Mouse (Mus musculus) small intestine, adult 2 months (tissue): Measurements from ENCODE around the gene Igfbp4. TPM values are rescaled to one million over a fixed set of nuclear protein-coding genes. Genes with fewer than 3 reads are reported as not detected.

ENCODE experiments used
- H3K27ac ChIP-seq: fragments of 200-500 bp; 2 replicates; pipeline ENCODE4 v1.5.1; 2012; ENCODE audit warnings: low read depth, low read length, control low read depth, inconsistent platforms; ENCODE audit not compliant: insufficient read depth
- H3K27me3 ChIP-seq: fragments of 200-500 bp; 2 replicates; pipeline ENCODE4 v1.6.1; 2012; ENCODE audit warnings: mild to moderate bottlenecking, moderate library complexity, low read length, inconsistent platforms; ENCODE audit not compliant: control insufficient read depth, insufficient read depth
- H3K36me3 ChIP-seq: fragments of 200-500 bp; 2 replicates; pipeline ENCODE4 v1.6.1; 2012; ENCODE audit warnings: mild to moderate bottlenecking, low read length, control low read depth, inconsistent platforms; ENCODE audit not compliant: control insufficient read depth, insufficient read depth
- H3K4me1 ChIP-seq: fragments of 200-500 bp; 2 replicates; pipeline ENCODE4 v1.6.1; 2012; ENCODE audit warnings: low read length, inconsistent platforms, mixed read lengths; ENCODE audit not compliant: control insufficient read depth, insufficient read depth, insufficient read length
- H3K4me3 ChIP-seq: fragments of 200-500 bp; 2 replicates; pipeline ENCODE4 v1.5.1; 2012; ENCODE audit warnings: low read depth, mild to moderate bottlenecking, control low read depth, inconsistent platforms, low read length, moderate library complexity
- CTCF ChIP-seq: fragments of 200-500 bp; IDR thresholded peaks from 2 replicates; pipeline ENCODE4 v1.5.1; 2012; ENCODE audit warnings: low read depth, mild to moderate bottlenecking, control low read depth, inconsistent platforms, low read length, moderate library complexity, mixed read lengths; ENCODE audit not compliant: insufficient replicate concordance, insufficient read length; ENCODE audit errors: extremely low read depth
- POLR2A ChIP-seq: fragments of 200-500 bp; IDR thresholded peaks from 2 replicates; pipeline ENCODE4 v1.6.1; 2012; ENCODE audit warnings: low read depth, mild to moderate bottlenecking, control low read depth, inconsistent platforms, low read length, moderate library complexity
- WGBS: fragments of 180-500 bp; shearing (Covaris S2); methylation state at CpG from one replicate; pipeline ENCODE4 v1.1.7; 2018; 5-methylcytosine and 5-hydroxymethylcytosine counted together
- polyA plus RNA-seq: library from polyadenylated mRNA; depleted of rRNA; stranded (reverse); fragments of >200 nt; gene quantifications from 2 replicates; pipeline ENCODE4 v1.2.3, GENCODE M21; 2012

The Igfbp4 gene
- polyA plus RNA-seq, 1 experiment: 71.6 TPM

- Histone ChIP-seq H3K27me3 (no peaks in the 10 kb centered on the region), H3K36me3 (peaks cover 5% of the 10 kb centered on the region; the same call in 1 of the 2 replicates), H3K4me3 (no peak overlapping the region), H3K27ac (no peak overlapping the region), H3K4me1 (peaks cover 17% of the 10 kb centered on the region)
- WGBS: 91% methylated on average over 8 of the region's 8 CpGs
- no peak for TF ChIP-seq CTCF
- TF ChIP-seq POLR2A: no peak
Observed at GRCm38 (mm10) chr11:99090391-99090790, 49.3 kb downstream of the Igfbp4 start.

DNA sequence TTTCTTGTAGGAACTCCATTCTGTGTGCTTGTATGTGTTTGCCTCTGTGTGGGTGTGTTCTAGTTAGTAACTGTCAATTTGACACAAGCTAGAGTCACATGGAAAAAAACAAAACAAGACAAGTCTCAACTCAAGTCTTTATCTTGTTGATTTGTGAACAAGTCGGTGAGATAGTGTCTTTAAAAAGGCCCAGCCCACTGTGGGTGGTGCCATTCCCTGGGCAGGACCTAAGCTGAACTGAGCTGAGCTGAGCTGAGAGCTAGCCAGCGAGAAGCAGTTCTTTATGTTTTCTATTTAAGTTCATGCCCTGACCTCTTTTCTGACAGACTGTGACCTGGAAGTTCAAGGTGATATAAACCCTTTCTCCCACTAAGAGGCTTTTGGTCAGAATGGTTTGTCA, 50.6 kb downstream of the Igfbp4 start:
- TF ChIP-seq CTCF (no peak), POLR2A (no peak)
- Histone ChIP-seq H3K36me3 (no peaks in the 10 kb centered on the region), H3K27me3 (no peaks in the 10 kb centered on the region), H3K27ac (no peak overlapping the region), H3K4me1 (peaks cover 23% of the 10 kb centered on the region), H3K4me3 (no peak overlapping the region)
- 32% methylated on average over 2 of the region's 2 CpGs for WGBS

- peaks cover 20% of the 10 kb centered on the region for H3K4me1 ChIP-seq
- TF ChIP-seq POLR2A (no peak), CTCF (no peak)
- no peaks in the 10 kb centered on the region for H3K27me3 ChIP-seq
- H3K36me3 ChIP-seq: no peaks in the 10 kb centered on the region
- 85% methylated on average over 7 of the region's 7 CpGs for WGBS
- no peak overlapping the region for H3K4me3 ChIP-seq
- H3K27ac ChIP-seq: no peak overlapping the region
Observed at GRCm38 (mm10) chr11:99093740-99094139, 52.7 kb downstream of the Igfbp4 start.

DNA sequence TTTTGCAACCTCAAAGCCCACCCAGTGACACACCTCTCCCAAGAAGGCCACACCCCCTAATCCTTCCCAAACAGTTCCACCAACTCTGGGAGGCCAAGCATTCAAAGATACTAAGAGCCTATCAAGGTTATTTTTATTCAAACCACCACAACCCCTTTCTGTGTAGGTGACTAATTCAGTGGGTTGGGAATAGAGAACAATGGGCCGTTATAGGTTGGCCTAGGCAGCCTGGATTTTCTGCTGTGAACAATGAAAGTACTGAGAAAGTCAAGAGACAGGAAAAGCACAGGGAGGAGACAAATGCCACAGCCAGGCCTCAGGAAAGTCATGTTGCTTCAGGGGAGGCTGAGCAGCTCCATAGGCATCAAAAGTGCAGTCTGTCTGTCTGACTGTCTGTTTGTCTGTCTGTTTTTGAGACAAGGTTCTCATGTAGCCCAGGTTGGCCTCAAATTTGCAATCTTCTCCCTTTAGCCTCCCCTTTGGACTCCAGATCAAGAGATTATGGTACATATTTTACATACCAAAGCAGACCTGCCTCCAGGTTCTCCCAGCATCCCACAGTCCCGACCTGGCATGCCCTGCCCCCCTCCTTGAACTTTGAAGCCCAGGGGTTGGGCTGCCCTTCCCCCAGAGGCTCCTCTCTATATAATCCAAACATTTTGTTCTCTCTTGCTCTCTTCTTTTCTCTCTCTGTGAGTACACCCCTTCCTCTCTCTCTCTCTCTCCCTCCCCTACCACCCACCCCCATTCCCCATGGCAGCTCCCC, 54.0 kb downstream of the Igfbp4 start:
- Histone ChIP-seq H3K36me3 (no peaks in the 10 kb centered on the region), H3K27ac (peak overlapping the region; percentile 54), H3K27me3 (no peaks in the 10 kb centered on the region), H3K4me3 (no peak overlapping the region), H3K4me1 (peaks cover 17% of the 10 kb centered on the region)
- WGBS: 45% methylated on average over 2 of the region's 2 CpGs
- no peak for TF ChIP-seq CTCF
- TF ChIP-seq POLR2A: no peak

GRCm38 (mm10) chr11:99095759-99096158, 54.7 kb downstream of the Igfbp4 start:
- Histone ChIP-seq H3K27ac (peak overlapping the region; percentile 84), H3K4me3 (no peak overlapping the region), H3K27me3 (no peaks in the 10 kb centered on the region), H3K4me1 (peaks cover 17% of the 10 kb centered on the region), H3K36me3 (no peaks in the 10 kb centered on the region)
- no peak for TF ChIP-seq POLR2A
- no peak for TF ChIP-seq CTCF
- 83% methylated on average over 4 of the region's 4 CpGs for WGBS

DNA sequence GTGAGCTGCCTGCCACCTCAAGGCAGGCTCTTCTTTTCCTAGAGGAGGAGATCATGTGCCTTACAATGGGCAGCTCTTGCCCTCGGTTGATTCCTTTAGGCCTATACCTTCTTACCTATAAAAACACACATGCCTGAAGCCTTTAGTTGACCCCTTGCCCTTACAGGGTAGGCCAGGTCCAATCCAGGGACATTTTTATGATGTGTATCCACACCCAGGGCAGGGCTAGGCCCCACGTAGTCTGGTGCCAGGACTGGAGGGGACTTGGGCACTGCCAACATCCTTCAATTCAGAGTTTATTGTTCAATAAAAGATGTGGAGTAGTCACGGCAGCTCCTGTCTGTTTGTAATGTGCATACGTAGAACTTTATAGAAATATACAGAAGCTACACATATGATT, 55.4 kb downstream of the Igfbp4 start:
- Histone ChIP-seq H3K4me3 (no peak overlapping the region), H3K27me3 (no peaks in the 10 kb centered on the region), H3K4me1 (peaks cover 17% of the 10 kb centered on the region), H3K36me3 (no peaks in the 10 kb centered on the region), H3K27ac (peak overlapping the region; percentile 46)
- TF ChIP-seq CTCF: no peak
- no peak for TF ChIP-seq POLR2A
- 30% methylated on average over 4 of the region's 4 CpGs for WGBS

DNA sequence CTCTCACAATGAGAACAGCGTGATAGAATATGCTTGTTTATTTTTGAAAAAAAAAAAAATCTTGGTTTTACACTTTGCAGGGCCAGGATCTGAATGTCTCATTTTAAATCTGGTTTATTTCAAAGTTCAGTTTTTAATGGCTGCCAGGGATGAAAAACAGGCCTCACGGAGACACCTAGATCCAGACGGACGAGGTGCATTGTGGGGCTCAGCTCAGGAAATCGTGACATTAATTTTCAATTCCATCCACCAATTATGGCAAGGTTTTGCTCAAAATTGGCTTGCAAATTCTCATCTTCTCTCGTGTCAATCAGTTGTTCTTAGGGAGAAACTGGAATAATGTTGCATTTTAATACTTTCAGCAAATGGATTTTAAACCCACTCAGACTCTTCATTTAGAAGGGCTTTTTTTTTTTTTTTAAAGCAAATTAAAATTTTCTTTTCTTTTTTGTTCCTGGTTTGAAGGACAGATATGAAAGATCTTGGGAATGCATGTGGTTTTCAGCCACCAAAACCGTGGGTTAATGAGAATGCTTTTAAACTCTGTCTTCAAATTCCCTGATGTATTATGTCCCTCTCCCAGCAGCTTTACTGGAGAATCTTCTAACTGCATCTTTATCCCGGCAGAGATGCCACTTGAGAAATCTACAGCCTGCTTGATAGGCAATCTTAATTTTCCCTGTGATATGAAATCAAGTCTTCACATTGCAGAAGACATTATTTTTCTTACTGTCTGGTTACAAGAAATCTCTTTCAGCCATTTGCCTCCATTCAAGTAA, 56.1 kb downstream of the Igfbp4 start:
- no peaks in the 10 kb centered on the region for H3K36me3 ChIP-seq
- peaks cover 14% of the 10 kb centered on the region for H3K4me1 ChIP-seq
- TF ChIP-seq CTCF: no peak
- TF ChIP-seq POLR2A: no peak
- H3K4me3 ChIP-seq: no peak overlapping the region
- H3K27ac ChIP-seq: no peak overlapping the region
- 85% methylated on average over 8 of the region's 8 CpGs for WGBS
- no peaks in the 10 kb centered on the region for H3K27me3 ChIP-seq
